Mouse (Mus musculus) right cerebral cortex, postnatal 10 days (tissue): ENCODE data around the gene Ttc39a.
A peak's percentile ranks its signal among the peaks of the same experiment; 100 is the strongest.

Experiments used
- DNase-seq, 2 experiments: peaks; one replicate each; pipeline ENCODE4 v3.0.0; 2021; ENCODE audit warnings: low spot score in 2 of 2

Ttc39a gene

DNA sequence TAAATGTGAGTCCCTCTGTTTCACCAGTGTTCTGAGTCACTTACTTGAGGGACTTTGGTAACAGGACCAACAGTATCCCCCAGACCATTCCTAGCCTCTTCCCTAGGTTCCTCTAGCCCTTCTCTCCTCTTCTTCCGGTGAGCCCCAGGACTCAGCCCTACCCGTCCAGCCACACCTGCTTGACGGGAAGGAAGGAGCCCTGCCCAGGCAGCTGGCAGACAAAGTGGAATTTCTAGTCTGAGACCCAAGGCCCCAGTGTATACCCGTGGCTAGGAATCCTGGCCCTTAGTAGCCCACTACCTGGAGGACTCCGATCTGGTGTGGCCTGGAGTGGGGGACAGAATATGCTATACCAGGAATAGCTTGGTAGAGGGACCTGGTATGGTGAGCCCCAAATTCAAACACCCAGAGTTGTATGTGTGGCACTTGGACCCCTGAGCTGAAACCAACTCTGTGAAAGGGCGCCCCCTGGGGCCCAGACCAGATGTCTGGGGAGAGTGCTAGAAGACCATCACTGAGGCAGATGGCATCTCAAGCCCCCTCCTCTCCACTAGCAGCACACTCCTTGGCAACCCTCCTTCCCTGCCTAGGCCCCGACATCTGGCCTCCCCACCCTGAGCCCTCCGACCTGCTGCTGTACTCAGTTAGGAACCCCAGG lies 13.8 kb downstream of the Ttc39a start:
- DNase-seq = no peak

DNA sequence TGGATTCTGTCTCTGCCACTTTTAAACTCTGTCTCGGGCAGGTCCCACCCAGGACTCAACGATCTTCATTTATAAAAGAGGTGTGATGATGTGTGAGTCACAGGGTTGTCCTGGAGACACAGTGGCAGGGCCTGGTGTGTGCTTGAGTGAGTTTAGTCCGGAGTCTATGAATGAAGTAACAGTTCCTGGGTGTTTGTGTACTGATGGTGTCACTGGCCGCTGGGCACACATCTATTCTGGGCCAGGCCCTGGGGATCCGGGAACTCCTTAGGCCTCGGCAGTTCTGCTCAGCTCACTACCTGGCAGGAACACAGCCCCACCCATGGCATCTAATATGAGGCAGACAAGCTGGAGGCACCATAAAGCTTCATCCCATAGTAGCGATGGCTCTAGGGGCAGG lies 15.2 kb downstream of the Ttc39a start:
- DNase-seq = no peak

DNA sequence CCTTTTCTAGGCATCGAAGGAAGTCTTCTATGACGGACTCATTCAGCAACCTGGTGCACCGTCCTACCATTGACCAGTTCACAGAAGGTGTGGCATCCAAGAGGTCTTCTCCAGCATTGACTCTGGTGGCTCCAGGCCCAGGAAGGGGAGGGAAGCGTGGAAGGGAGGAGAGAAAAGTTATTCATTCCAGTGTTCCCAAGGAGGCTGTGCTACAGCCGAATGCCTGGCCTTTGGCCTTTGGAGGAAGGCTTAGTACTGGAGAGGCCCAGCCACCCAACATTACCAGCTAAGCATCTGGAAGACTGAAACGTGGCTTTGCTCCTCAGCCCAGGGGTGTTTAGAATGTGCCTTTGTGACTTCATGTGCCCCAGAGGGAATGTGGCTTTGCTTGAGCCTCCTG lies 16.0 kb downstream of the Ttc39a start:
- DNase-seq = no peak

DNA sequence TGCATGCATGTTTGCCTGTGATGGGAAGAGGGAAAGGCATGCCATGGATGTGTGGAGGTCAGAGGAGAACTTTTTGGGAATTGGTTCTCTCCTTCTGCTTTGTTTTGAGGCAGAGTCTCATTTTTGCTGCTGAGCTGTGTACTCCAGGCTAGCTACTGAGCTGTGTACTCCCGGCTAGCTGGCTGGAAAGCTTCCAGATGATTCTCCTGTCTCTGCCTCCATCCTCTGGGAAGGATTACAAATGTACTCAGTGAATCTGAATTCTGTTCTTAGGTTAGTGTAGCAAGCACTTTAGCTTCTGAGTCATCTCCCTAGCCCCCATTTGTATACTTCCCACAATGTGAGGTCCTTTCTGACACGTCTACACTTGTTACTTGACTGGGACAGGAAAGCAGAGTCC lies 17.0 kb downstream of the Ttc39a start:
- no peak for DNase-seq

DNA sequence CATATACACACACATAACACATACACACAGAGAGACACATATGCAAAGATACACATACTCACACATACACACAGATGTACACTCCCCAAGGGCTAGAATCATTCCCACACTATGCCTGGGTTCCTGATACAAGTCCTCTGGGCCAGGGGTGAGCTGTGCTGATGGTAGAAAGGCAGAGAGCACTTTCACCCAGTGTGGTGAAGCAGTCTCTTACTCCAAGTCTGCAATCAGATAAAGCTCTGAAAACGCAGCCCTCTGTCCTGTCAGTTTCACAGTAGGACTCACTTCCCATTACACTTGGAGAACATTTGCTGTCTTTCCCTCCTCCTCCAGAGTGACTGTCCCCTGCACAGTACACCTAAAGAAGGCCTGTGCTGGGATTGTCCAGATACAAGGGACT lies 20.6 kb downstream of the Ttc39a start:
- DNase-seq = no peak

DNA sequence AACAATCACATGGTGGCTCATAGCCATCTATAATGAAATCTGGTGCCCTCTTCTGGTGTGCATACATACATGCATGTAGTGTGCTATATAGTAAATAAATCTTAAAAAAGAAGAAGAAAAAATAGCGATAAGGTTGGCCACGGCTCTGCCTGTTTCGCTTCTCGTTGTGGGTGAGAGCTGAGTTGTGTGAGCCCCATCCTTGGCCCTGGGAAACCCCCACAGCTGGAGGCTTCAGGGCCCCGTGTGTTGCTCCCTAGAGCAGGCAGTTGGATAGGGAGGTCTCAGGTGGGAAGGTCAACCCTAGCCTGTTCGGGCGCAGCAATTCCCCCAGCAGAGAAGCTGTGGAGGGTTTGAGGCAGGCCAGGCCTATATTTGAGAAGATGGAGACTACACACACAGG lies 23.8 kb downstream of the Ttc39a start:
- DNase-seq = no peak

DNA sequence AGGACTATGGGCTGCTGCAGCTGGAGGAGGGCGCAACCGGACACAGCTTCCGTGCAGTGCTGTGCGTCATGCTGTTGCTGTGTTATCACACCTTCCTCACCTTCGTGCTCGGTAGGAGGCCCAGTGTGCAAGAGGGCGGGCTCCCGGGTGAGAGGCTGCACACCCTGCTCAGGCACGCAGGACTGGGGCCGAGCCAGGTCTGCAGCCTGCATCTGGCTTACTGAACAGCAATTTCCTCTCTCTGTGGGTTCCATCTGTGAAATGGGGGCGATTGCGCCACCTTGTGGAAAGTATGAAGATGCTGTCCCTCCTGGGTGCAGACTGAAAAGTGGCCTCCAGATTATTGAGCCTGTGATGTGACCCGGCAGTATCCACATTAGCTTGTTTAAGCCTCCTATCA lies 24.4 kb downstream of the Ttc39a start:
- DNase-seq = peak in 1 of 2 experiments; percentile 64

DNA sequence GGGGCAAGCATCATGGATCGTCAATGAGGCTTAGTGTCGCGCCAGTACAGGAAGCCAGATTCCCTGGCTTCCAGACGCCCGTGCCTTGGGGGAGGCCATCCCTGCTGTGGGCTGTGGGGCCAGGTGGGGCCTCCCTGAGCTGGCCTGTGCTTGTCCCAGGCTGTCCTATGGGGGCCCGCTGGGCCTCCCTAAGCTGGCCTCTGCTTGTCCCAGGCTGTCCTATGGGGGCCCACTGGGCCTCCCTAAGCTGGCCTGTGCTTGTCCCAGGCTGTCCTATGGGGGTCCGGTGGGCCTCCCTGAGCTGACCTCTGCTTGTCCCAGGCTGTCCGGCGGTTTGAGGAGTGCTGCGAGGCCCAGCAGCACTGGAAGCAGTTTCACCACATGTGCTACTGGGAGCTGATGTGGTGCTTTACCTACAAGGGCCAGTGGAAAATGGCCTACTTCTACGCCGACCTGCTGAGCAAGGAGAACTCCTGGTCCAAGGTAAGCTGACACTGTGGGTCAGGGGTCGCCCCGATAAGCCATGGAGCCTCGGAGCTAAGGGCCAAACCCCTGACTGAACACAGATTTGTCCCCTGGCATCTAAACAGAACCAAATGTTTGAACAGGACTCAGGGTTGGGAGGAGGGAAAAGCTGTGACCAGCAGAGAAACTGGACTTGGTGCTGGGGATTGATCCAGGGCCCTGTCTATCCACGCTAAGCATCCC lies 26.4 kb downstream of the Ttc39a start:
- no peak for DNase-seq

DNA sequence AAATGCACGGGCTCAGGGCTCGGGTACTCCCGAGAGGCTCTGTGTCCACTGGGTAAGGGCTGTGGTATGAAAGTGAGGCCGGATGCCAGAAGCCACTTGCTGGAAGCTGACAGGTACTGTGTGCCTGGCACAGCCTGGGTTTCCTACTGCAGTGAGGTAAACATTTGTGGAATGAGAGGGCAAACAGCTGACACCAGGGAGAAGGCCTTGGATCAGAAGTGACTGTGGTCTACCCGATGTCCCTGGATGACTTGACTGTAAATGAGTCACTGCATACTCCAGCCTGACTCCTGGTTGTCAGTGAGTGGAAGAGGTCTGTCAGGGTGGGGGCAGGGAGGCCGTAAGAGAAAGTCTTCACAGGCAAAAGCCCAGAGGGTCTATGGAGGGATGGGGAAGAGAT lies 27.2 kb downstream of the Ttc39a start:
- no peak for DNase-seq

DNA sequence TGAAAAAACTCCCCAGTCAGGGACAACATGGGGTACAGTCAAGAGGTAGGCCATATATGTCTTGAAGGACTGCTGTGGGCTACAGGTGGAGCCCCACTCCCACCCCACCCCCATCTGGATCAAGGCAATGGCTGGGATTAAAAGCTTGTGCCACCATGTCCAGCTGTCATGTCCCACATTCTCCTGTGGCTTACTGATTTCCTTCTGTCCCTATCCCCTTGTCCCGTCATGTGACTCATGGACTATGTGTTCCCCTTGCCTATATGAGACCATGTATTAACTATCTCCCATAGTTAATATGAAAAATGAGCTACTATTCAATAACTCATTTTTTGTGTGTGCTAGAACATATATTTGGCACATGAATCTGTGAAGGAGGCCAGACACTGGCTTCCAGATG lies 27.8 kb downstream of the Ttc39a start:
- no peak for DNase-seq

DNA sequence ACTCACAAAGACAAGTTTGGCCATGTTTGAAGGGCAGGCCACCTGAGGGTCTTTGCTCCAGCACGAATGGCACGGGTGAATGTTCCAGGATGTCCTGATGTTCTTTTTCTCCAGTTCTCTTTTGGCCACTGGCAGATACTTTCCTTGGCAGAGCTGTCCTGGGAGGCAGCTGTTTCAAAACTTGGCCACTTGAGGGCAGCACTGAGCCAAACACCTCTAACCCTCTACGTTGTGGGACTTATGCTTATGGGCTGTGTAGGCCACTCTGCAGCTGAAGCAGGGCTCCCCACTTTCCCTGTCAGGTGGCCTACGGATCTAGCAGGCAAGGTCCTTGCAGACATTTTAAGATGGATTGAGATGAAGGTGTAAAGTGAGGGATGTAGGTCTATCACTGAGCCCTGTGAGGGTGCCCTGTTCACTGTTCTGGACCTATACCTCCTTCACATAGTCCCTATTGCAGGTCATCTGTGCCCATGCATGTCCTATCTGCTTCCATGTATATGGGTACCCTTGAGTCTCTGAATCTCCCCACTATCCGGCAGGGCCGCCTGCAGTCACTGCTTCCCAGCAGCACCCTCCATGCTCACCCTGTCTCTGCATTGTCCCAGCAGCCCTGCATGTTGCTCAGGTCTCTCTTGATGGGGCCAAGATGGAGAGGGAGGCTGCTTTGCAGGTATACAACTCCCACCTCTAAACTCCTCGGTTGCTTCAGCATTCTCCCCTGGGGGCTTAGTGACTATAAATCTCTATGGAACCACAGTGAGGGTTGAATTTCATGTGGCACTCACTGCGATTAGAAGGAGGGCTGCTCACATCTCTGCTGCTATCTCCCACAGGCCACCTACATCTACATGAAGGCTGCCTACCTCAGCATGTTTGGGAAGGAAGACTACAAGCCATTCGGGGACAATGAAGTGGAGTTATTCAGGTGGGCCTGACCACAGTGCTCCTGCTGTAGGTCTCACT lies 31.8 kb downstream of the Ttc39a start:
- peak; percentile 61 to 65 for DNase-seq

DNA sequence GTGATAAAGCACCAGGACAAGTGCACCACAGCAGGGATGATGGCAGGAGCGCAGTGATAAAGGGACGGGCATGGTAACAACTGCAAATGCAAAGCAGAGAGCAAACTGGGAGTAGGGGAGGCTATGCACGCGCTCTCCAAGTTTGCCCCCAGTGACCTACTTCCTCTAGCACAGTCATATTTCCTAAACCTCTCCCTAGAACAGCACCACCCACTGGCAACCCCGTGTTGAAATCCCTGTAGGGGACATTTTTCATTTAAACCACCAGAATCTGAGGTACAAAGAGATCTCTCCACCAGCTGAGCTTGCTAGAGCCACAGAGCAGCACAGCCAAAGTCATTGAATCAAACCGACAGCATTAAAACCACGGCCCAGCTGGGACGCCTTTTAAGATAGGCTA lies 32.7 kb downstream of the Ttc39a start:
- DNase-seq = no peak

DNA sequence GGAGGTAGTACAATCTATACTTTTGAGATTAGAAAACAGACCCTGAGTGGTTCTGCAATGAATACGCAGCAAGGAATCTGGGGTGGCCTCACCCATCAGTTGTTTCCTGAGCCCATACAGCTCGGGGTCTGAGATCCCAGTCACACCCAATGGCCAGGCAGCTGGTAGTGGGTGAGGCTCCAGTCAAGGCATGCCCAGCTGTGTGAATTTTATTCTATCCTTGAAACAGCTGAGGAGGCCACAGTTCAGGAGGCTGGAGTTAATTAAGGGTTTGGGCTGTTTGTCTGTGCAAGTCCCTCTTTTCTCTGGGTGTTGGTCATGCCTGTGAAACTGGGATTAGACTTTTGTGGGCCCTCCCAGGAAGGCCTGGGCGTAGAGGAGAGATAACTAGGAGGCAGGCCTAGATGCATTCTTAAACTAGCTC lies 33.4 kb downstream of the Ttc39a start:
- DNase-seq = no peak

DNA sequence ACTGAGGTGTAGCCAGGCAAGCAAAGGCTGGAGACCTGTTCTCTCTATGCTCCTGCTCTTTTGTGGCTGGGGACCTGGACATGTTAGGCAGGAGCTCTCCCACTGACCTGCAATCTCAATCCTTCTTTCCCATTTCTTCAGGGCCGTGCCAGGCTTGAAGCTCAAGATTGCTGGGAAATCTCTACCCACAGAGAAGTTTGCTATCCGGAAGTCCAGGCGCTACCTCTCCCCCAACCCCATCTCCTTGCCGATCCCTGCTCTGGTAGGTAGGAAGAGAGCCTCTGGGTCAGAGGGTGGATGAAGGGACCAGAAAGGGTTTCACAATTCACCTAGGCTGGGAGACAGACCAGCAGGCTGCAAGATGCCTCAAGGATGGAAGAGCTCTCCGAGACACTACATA lies 34.0 kb downstream of the Ttc39a start:
- DNase-seq = no peak

DNA sequence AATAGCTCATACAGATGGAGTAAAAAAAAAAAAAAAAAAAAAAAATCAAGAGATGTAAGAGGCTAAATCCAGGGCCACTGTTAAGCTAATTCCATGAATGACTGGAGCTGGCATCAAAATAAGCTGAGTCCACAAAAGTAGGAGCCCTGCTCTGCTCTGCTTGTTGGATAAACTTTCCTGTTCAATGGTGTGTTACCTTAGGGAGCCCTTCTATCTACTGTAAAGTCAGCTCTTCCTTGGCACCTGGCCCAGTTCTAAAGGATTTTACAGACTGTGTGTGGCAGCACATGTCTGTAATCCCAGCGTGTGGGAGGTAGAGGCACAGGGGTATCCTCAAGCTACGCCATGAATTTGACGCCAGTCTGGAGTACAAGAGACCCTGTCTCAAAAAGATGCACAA lies 34.6 kb downstream of the Ttc39a start:
- no peak for DNase-seq

DNA sequence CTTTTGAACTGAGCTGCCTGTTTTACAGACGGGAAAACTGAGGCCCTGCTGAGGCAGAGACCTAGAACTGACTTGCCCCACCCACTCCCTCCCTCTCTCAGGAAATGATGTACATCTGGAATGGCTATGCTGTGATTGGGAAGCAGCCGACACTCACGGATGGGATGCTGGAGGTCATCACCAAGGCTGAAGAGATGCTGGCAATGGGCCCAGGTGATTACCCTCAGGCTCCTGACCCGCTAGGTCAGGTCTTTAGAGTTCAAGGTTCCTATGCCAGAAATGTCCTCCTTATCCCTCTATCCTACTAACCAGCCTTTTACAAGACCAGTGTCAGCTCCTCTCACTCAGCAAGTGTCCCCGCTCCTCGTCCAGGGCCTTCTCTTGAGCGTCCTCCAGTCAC lies 35.7 kb downstream of the Ttc39a start:
- no peak for DNase-seq

DNA sequence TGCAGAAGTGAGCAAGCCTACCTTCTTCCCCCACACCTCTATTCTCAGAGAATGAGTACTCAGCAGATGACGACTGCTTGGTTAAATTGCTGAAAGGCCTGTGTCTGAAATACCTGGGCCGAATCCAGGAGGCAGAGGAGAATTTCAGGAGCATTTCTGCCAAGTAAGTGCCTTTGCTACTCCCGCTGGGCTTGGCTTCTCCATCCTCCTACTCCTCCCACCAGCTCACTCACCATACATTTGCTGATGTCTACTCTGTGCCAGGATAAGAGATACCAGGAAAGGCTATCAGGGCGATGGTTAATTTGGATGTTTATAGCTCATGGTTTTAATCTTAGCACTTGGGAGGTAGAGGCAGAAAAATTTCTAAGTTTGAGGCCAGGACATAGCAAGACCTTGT lies 36.2 kb downstream of the Ttc39a start:
- no peak for DNase-seq

DNA sequence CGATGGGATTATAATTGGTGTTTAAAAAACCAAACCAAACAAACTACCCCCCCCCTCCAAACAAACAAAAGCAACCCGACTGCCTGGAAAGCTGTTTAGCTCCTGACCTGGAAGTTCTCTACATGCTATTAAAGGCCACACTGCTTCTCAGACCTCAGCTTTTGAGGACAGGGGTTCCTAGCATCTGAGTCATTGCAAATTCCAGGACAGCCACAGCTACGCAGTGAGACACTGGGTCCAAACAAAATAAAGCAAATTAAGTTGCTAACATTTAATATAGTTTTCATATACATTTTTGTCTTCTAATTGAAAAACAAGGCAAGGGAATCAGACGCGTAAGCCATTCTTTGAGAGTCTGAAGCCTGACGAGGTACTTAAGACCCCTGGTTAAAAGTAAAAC lies 38.0 kb downstream of the Ttc39a start:
- DNase-seq = no peak

DNA sequence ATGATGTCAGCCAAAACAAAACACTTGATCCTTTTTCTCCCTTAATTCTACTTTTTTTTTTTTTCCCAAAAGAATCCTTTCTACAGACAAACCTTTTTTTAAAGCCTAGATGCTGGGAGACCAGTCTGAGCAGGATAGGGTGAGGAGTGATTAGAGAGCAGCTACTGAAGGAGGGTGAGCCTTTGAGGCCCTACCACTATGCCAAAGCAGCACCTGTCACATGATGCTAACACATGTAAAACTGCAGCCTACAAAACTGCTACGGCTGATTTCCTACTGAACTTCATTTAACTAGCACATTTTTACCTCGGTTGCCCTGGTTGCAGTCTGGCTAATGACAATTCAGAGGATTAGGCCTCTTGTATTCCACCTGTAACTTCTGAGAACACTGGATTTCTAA lies 38.5 kb downstream of the Ttc39a start:
- no peak for DNase-seq

DNA sequence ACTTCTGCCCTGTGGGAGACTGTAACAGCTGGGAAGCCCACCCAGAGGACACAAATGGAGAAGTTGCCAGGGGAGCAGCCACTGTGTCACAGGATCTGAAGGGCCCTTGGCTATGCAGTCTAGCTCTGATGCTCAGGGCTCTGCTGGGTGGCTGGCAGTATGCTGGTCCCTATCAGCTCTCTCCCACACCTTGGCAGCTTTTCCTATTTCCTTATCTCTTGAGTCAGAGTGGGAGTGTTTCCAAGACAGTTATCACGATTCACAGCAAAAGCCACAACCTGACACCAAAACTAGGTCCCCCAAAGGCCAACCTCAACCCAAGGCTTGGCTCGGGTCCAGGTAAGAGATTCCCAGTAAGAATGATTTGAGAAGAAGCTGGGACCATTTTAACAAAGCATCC lies 39.0 kb downstream of the Ttc39a start:
- no peak for DNase-seq

DNA sequence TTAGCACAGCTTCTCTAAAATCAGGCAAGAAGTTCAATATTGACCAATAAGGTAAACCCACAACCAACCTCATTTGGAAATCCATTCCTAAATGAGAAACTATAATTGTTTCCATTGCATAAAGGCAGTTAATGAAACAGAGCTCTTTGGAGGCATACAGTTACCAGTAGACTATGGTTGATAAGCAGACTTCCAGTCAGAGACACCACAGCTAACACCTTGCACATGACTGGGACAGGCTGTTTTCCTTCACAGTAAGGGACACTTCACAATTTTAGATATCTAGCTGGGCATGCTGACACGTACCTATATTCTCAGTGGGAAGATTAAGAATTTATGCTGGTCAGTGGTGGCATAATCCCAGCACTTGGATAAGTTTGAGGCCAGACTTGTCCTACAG lies 39.5 kb downstream of the Ttc39a start:
- DNase-seq = no peak

DNA sequence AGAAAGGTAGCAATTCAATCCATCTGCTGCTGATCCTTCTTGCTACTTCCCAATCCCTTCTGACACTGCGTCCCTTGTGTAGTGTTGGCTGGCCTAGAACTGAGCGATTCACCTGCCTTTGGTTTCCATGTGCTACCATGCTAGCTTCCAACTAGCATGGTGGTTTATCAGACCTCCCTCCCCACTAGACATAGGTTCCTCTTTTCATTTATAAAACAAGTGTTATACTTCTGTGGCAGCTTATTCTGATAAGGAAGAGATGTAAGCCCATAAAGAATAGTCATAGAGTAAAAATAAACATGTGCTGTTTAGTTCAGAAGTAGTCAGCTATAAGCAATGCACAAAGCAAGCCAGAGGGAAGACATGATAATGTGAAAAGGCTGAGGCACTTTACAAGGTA lies 42.1 kb downstream of the Ttc39a start:
- DNase-seq = no peak

DNA sequence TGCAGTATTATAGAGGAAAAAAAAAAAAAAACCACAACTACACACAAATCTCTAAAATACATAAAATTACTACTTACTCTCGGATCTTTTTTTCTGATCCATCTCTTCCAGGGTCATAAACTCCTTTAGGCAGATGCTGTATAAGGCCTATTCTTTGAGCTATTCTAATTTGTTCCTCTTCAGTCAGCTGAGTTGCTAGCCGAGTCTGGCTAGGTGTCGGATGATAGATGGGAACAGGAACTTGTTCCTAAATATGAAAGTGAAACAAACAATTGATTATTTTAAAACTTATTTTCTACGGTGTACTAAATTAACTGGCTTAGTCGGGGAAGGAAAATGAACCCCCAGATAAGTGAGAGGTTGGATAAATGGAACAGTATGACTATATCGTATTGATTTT lies 50.4 kb downstream of the Ttc39a start:
- no peak for DNase-seq
